Mouse (Mus musculus) heart, embryonic 14.5 days (tissue): ENCODE measurements around the gene Fer. TPM values are rescaled to one million over a fixed set of nuclear protein-coding genes. Genes with fewer than 3 reads are reported as not detected.

Experiments
- ATAC-seq: fragments of 200-750 bp; cut with Nextera tagmentation; 2 replicates; pipeline ENCODE4 v1.8.0; 2017; ENCODE audit warnings: low read depth, moderate TSS enrichment; ENCODE audit not compliant: insufficient number of reproducible peaks, insufficient read depth, low FRiP score
- H3K27ac ChIP-seq, 2 experiments: fragments of 200-500 bp in 1 of 2; fragments of 300-500 bp in 1 of 2; sonication (generic) in 1 of 2; replicated peaks in 1 of 2; 2 replicates each; pipeline ENCODE4 v1.5.1; 2012 to 2014; ENCODE audit warnings: low read depth in 2 of 2, low read length in 2 of 2, control low read depth in 1 of 2, mild to moderate bottlenecking in 1 of 2, mixed read lengths in 1 of 2; ENCODE audit not compliant: control insufficient read depth in 1 of 2, insufficient read depth in 1 of 2
- H3K27me3 ChIP-seq: fragments of 300-500 bp; sonication (generic); 2 replicates; pipeline ENCODE4 v1.6.1; 2014; ENCODE audit warnings: mild to moderate bottlenecking, low read length, control low read depth; ENCODE audit not compliant: control insufficient read depth, insufficient read depth
- H3K36me3 ChIP-seq: fragments of 300-500 bp; sonication (generic); 2 replicates; pipeline ENCODE4 v1.6.1; 2014; ENCODE audit warnings: mild to moderate bottlenecking, control low read depth, low read length, mixed read lengths; ENCODE audit not compliant: control insufficient read depth, insufficient read depth
- H3K4me1 ChIP-seq, 2 experiments: fragments of 200-500 bp in 1 of 2; fragments of 300-500 bp in 1 of 2; sonication (generic) in 1 of 2; 2 replicates each; pipeline ENCODE4 v1.6.1; 2012 to 2014; ENCODE audit warnings: low read length in 2 of 2, control low read depth in 1 of 2, mixed read lengths in 1 of 2; ENCODE audit not compliant: control insufficient read depth in 2 of 2, insufficient read depth in 2 of 2
- H3K4me2 ChIP-seq: fragments of 300-500 bp; sonication (generic); 2 replicates; pipeline ENCODE4 v1.6.1; 2014; ENCODE audit warnings: mild to moderate bottlenecking, low read length
- H3K4me3 ChIP-seq, 2 experiments: fragments of 200-500 bp in 1 of 2; fragments of 300-500 bp in 1 of 2; sonication (generic) in 1 of 2; 2 replicates each; pipeline ENCODE4 v1.5.1; 2012 to 2014; ENCODE audit warnings: low read length in 2 of 2, mild to moderate bottlenecking in 2 of 2, control low read depth in 1 of 2, low read depth in 1 of 2, moderate library complexity in 1 of 2; ENCODE audit not compliant: control insufficient read depth in 1 of 2, insufficient read depth in 1 of 2
- H3K9ac ChIP-seq: fragments of 300-500 bp; sonication (generic); 2 replicates; pipeline ENCODE4 v1.6.1; 2014; ENCODE audit warnings: mild to moderate bottlenecking, low read length
- H3K9me3 ChIP-seq: fragments of 300-500 bp; sonication (generic); 2 replicates; pipeline ENCODE4 v1.6.1; 2016; ENCODE audit warnings: low read length, control low read depth; ENCODE audit not compliant: control insufficient read depth
- WGBS: fragments of 180-500 bp; shearing (Covaris S2); extraction: QIAGEN DNeasy Blood & Tissue Kit; methylation state at CpG from one replicate; pipeline ENCODE4 v1.1.7; 2014; 5-methylcytosine and 5-hydroxymethylcytosine counted together
- polyA plus RNA-seq: library from polyadenylated mRNA; unstranded; fragments of >200 nt; fragmentation: Nextera tagmentation; extraction: Ambion mirVana; gene quantifications from 2 replicates; pipeline ENCODE4 v1.2.1, GENCODE M21; 2014

The Fer gene
- polyA plus RNA-seq, 1 experiment from 2014 or later, result 26.0 TPM

DNA sequence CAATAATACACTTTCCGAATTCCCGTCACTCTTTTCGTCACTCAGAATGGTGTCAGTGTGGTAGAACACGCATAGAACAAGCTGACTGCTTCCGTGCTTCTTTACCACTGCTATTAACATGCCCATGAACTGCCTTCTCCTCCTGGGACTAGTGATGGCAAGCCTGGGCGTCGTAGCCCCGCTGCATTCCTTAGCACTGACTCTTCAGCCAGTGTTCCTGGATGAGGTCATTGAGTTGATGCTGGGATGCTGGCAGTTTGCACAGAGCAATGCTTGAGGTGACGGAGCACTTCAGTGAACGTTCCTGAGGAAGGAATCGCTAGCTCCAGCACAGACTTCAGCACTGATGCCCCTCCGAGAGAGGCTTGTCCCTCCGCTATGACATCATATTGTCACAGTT lies 140.6 kb downstream of the Fer start:
- Histone ChIP-seq H3K27ac (no peak overlapping the region), H3K36me3 (no peaks in the 10 kb centered on the region), H3K4me2 (no peak overlapping the region), H3K27me3 (no peaks in the 10 kb centered on the region), H3K9me3 (no peaks in the 10 kb centered on the region), H3K4me3 (no peak overlapping the region), H3K4me1 (peaks cover 5 to 6% of the 10 kb centered on the region in 2 experiments), H3K9ac (no peak overlapping the region)
- 31% methylated on average over 13 of the region's 13 CpGs for WGBS
- ATAC-seq, result no peak; the same call in 1 of the 2 replicates

DNA sequence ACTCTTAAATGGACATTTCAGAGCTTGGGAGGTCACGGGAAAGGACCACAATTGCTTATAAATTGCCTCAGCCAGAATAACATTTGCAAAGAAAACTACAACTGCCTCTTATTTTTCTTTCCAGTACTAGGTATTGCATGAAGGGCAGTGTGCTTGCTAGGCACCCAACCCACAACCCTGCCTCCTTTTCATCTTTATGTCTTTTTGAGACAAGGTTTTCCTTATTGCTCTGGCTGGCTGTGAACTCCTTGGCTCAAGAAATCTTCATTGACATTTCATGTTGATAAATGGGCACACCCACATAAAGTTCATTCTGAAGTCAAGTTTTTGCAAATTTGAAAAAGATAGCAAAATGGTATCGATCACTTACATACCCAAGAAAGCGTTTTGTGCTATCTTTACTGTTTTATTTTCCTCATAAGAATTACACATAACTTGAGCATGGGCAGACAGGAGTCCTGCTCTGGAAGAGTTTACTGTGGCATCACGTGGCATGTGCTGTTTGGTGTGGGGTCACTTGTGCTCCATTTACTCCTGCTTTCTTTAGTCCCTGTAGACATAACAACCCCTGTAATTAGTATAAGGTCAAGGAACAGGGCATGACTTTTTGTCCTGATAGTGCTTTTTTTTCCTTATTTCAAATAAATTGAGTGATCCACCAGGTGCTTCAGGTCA lies 142.8 kb downstream of the Fer start:
- Histone ChIP-seq H3K27me3 (no peaks in the 10 kb centered on the region), H3K4me1 (peaks cover 5 to 6% of the 10 kb centered on the region in 2 experiments), H3K9ac (no peak overlapping the region), H3K27ac (no peak overlapping the region), H3K4me2 (no peak overlapping the region), H3K36me3 (no peaks in the 10 kb centered on the region), H3K4me3 (no peak overlapping the region), H3K9me3 (no peaks in the 10 kb centered on the region)
- WGBS, result 85% methylated on average over 4 of the region's 4 CpGs
- no peak for ATAC-seq

DNA sequence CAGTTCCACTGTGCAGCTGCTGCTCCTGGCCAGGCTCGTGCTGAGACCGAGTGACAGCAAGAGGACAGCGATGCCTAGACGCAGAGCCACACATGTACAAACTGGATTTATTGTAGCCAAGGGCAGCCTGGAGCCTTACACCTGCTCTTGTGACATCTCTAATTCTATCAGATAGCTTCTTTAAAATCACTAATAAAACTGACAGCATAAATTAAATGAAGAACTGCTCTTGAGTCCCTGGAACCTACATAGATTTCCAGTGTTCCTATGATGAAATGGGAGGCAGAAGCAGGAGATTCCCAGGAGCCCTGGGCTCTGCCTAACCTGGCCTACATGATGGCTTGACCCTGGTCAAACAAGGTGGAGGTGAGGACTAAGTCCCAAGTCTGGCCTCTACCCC lies 153.7 kb downstream of the Fer start:
- H3K4me2 ChIP-seq, result no peak overlapping the region
- no peak overlapping the region for H3K4me3 ChIP-seq
- no peak overlapping the region for H3K9ac ChIP-seq
- no peak overlapping the region for H3K27ac ChIP-seq
- no peaks in the 10 kb centered on the region for H3K27me3 ChIP-seq
- H3K4me1 ChIP-seq, result no peaks in the 10 kb centered on the region
- ATAC-seq, result no peak
- WGBS, result 87% methylated on average over 4 of the region's 4 CpGs
- no peaks in the 10 kb centered on the region for H3K36me3 ChIP-seq
- H3K9me3 ChIP-seq, result no peaks in the 10 kb centered on the region

DNA sequence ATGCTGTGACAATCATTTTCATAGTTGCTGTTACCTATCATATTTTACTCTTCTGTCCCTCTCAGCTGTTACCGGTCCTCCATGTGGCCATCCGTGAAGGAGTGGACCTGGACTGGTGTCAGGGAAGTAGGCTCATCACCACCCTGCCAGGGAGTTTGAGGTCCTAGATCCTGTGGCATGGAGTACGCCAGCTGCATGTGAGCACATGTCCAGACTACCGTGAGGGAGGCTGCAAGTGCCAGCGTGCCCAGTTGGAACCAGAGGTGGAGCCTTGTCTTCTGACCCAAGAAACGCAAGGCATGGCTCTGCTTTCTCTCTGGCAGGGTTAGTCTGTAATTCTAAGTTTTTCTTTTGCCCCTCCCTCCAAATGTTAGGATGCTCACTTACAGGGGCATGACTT lies 155.4 kb downstream of the Fer start:
- WGBS, result 89% methylated on average over 6 of the region's 6 CpGs
- Histone ChIP-seq H3K27ac (no peak overlapping the region), H3K36me3 (no peaks in the 10 kb centered on the region), H3K9me3 (no peaks in the 10 kb centered on the region), H3K27me3 (no peaks in the 10 kb centered on the region), H3K4me2 (no peak overlapping the region), H3K4me3 (no peak overlapping the region), H3K4me1 (no peaks in the 10 kb centered on the region), H3K9ac (no peak overlapping the region)
- ATAC-seq, result no peak

DNA sequence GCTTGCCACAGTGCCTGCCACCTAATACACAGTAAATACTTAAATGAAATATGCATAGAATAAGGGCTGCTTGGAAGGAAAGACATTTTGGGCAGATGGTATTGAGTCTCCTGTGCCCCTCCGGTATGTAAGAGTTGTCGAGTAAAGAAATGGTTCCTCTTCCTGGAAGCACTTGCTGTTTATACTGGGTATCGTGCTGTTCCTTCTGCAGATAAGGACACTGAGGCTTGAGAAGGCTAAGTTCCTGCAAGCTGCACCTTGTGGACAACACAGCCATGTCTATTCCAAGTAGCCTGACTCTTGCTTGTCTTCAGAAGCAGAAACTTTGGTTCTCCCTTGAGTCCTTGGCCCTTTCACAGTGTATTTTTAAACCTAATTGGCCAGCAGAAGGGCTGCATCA lies 156.0 kb downstream of the Fer start:
- no peak overlapping the region for H3K4me2 ChIP-seq
- H3K9me3 ChIP-seq, result no peaks in the 10 kb centered on the region
- no peaks in the 10 kb centered on the region for H3K4me1 ChIP-seq
- H3K9ac ChIP-seq, result no peak overlapping the region
- no peak overlapping the region for H3K4me3 ChIP-seq
- ATAC-seq, result no peak
- H3K27me3 ChIP-seq, result no peaks in the 10 kb centered on the region
- no peaks in the 10 kb centered on the region for H3K36me3 ChIP-seq
- WGBS, result 71% methylated on average over 3 of the region's 3 CpGs
- H3K27ac ChIP-seq, result no peak overlapping the region

DNA sequence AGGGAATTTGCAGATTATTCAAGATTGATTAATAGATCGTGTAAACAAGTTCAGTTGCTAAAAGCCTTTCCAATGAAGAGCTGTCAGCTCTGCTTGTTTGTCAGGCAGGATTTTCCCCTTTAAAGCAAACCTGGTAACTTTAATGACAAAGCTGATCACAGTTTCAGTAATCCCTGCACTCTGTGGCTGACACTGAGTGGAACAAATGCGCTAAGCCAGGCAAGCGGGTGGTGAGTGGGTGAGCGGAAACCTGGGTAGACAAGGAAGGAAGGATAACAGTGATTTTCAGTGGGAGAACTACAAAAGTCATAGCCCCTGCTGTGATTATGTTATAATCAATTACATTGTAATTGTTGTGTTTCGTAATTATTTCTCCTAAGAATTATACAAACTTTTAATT lies 156.8 kb downstream of the Fer start:
- no peak for ATAC-seq
- H3K9ac ChIP-seq, result no peak overlapping the region

DNA sequence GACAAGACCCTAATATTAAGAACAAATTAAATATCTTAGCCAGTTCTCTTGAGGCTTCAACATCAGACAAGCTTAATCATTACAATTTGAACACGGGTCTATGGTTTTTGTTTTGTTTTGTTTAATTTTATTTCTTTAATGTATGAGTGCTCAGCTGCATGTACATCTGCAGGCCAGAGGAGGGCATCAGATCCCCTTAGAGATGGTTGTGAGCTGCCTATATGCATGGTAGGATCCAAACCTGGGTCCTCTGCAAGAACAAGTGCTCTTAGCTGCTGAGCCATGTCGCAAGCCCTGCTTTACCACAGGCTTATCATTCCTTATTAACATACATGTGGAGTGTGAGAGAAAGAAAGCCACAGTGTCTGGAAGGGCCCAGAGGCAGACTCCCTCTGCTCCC lies 163.6 kb downstream of the Fer start:
- Histone ChIP-seq H3K4me2 (no peak overlapping the region), H3K27ac (no peak overlapping the region), H3K36me3 (no peaks in the 10 kb centered on the region), H3K27me3 (no peaks in the 10 kb centered on the region), H3K4me3 (no peak overlapping the region), H3K9ac (no peak overlapping the region), H3K4me1 (no peaks in the 10 kb centered on the region), H3K9me3 (no peaks in the 10 kb centered on the region)
- ATAC-seq, result no peak
- 63% methylated on average over 2 of the region's 2 CpGs for WGBS

More for the DNA sequence above, 156.8 kb downstream of the Fer start:
- H3K4me2 ChIP-seq, result no peak overlapping the region
- no peaks in the 10 kb centered on the region for H3K36me3 ChIP-seq
- 83% methylated on average over 5 of the region's 5 CpGs for WGBS
- no peaks in the 10 kb centered on the region for H3K9me3 ChIP-seq
- no peak overlapping the region for H3K27ac ChIP-seq
- H3K27me3 ChIP-seq, result no peaks in the 10 kb centered on the region
- no peak overlapping the region for H3K4me3 ChIP-seq
- no peaks in the 10 kb centered on the region for H3K4me1 ChIP-seq

DNA sequence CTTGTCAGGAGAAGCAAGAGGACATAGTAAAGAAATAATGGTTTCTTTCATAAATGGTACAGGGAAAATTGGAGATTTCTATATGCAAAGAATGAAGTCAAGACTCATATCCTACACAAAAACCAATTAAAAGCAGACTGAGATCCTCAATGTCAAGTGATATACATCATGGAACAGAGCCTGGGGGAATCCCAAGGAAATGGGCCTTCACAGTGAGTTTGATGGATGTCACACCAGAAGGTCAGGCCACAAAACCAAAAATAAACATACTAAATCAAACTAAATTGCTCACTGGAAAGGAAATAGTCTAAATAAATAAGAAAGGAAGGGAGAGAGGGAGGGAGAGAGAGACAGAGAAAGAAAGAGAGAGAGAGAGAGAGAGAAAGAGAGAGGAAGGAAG lies 178.9 kb downstream of the Fer start:
- no peak overlapping the region for H3K4me3 ChIP-seq
- peaks cover 0 to 2% of the 10 kb centered on the region in 2 experiments; a peak in 1 of 4 replicates for H3K4me1 ChIP-seq
- no peaks in the 10 kb centered on the region for H3K27me3 ChIP-seq
- 0 out of 2 replicates have a peak, but pooled peaks cover 3% of the 10 kb centered on the region for H3K36me3 ChIP-seq
- no peak overlapping the region for H3K4me2 ChIP-seq
- no peak overlapping the region for H3K9ac ChIP-seq
- H3K9me3 ChIP-seq, result no peaks in the 10 kb centered on the region
- no peak overlapping the region for H3K27ac ChIP-seq
- no peak for ATAC-seq
